Mouse (Mus musculus) lung, embryonic 16.5 days (tissue): ENCODE data around the gene Trarg1. TPM values are rescaled to one million over a fixed set of nuclear protein-coding genes. Genes with fewer than 3 reads are reported as not detected.

Experiments used
- ATAC-seq: fragments of 200-750 bp; cut with Nextera tagmentation; 2 replicates; pipeline ENCODE4 v1.8.0; 2017; ENCODE audit warnings: low read depth, mild to moderate bottlenecking, moderate library complexity
- H3K27ac ChIP-seq: fragments of 300-500 bp; sonication (generic); 2 replicates; pipeline ENCODE4 v1.5.1; 2014; ENCODE audit warnings: mild to moderate bottlenecking, control low read depth, low read length
- H3K27me3 ChIP-seq: fragments of 300-500 bp; sonication (generic); 2 replicates; pipeline ENCODE4 v1.6.1; 2014; ENCODE audit warnings: low read depth, low read length, mixed read lengths; ENCODE audit not compliant: control insufficient read depth, insufficient read depth
- H3K36me3 ChIP-seq: fragments of 300-500 bp; sonication (generic); 2 replicates; pipeline ENCODE4 v1.6.1; 2014; ENCODE audit warnings: low read length; ENCODE audit not compliant: control insufficient read depth, insufficient read depth
- H3K4me1 ChIP-seq: fragments of 300-500 bp; sonication (generic); replicated peaks from 2 replicates; pipeline ENCODE4 v1.6.1; 2014; ENCODE audit warnings: low read length, mixed read lengths; ENCODE audit not compliant: control insufficient read depth, insufficient read depth
- H3K4me2 ChIP-seq: fragments of 300-500 bp; sonication (generic); 2 replicates; pipeline ENCODE4 v1.6.1; 2014; ENCODE audit warnings: low read depth, low read length, control low read depth
- H3K4me3 ChIP-seq: fragments of 300-500 bp; sonication (generic); 2 replicates; pipeline ENCODE4 v1.5.1; 2014; ENCODE audit warnings: mild to moderate bottlenecking, low read length, control low read depth
- H3K9ac ChIP-seq: fragments of 300-500 bp; sonication (generic); 2 replicates; pipeline ENCODE4 v1.6.1; 2014; ENCODE audit warnings: low read length, control low read depth
- H3K9me3 ChIP-seq: fragments of 300-500 bp; sonication (generic); 2 replicates; pipeline ENCODE4 v1.6.1; 2016; ENCODE audit warnings: low read length; ENCODE audit not compliant: control insufficient read depth
- WGBS: fragments of 180-500 bp; shearing (Covaris S2); extraction: QIAGEN DNeasy Blood & Tissue Kit; methylation state at CpG from one replicate; pipeline ENCODE4 v1.1.7; 2014; 5-methylcytosine and 5-hydroxymethylcytosine counted together
- polyA plus RNA-seq: library from polyadenylated mRNA; unstranded; fragments of >200 nt; fragmentation: Nextera tagmentation; extraction: Ambion mirVana; gene quantifications from 2 replicates; pipeline ENCODE4 v1.2.1, GENCODE M21; 2015

Gene Trarg1
- polyA plus RNA-seq, 1 experiment from 2014 or later: 1.2 TPM

GRCm38 (mm10) chr11:76647500-76647899 lies 32.1 kb upstream of the Trarg1 start:
- Histone ChIP-seq H3K4me3 (no peak overlapping the region), H3K9ac (no peak overlapping the region), H3K9me3 (no peaks in the 10 kb centered on the region), H3K27me3 (peaks cover 3% of the 10 kb centered on the region; the same call in 1 of the 2 replicates), H3K4me2 (peak overlapping the region; percentile 39), H3K27ac (no peak overlapping the region), H3K4me1 (peaks cover 8% of the 10 kb centered on the region), H3K36me3 (no peaks in the 10 kb centered on the region)
- 7% methylated on average over 9 of the region's 9 CpGs for WGBS
- ATAC-seq: no peak

GRCm38 (mm10) chr11:76650862-76651560 lies 28.6 kb upstream of the Trarg1 start:
- H3K4me2 ChIP-seq: no peak overlapping the region
- H3K27ac ChIP-seq: no peak overlapping the region
- H3K9ac ChIP-seq: no peak overlapping the region
- H3K27me3 ChIP-seq: no peaks in the 10 kb centered on the region
- ATAC-seq: no peak
- H3K4me1 ChIP-seq: peaks cover 6% of the 10 kb centered on the region; the same call in 1 of the 2 replicates
- H3K9me3 ChIP-seq: no peaks in the 10 kb centered on the region
- H3K36me3 ChIP-seq: no peaks in the 10 kb centered on the region
- no peak overlapping the region for H3K4me3 ChIP-seq
- 51% methylated on average over 11 of the region's 14 CpGs for WGBS

GRCm38 (mm10) chr11:76652838-76653334 lies 26.7 kb upstream of the Trarg1 start:
- no peaks in the 10 kb centered on the region for H3K4me1 ChIP-seq
- H3K4me3 ChIP-seq: no peak overlapping the region
- H3K27ac ChIP-seq: no peak overlapping the region
- no peak overlapping the region for H3K9ac ChIP-seq
- no peaks in the 10 kb centered on the region for H3K9me3 ChIP-seq
- WGBS: 42% methylated on average over 3 of the region's 3 CpGs
- no peaks in the 10 kb centered on the region for H3K36me3 ChIP-seq
- no peak for ATAC-seq
- H3K4me2 ChIP-seq: no peak overlapping the region
- H3K27me3 ChIP-seq: no peaks in the 10 kb centered on the region

- no peak for ATAC-seq
- Histone ChIP-seq H3K4me1 (no peaks in the 10 kb centered on the region), H3K4me3 (peak overlapping the region; percentile 34), H3K27me3 (no peaks in the 10 kb centered on the region), H3K27ac (no peak overlapping the region), H3K9me3 (no peaks in the 10 kb centered on the region), H3K36me3 (no peaks in the 10 kb centered on the region), H3K4me2 (peak overlapping the region; percentile 54), H3K9ac (peak overlapping the region; percentile 54; the same call in 1 of the 2 replicates)
- WGBS: 3% methylated on average over 10 of the region's 10 CpGs
Observed at GRCm38 (mm10) chr11:76655106-76655505, 24.5 kb upstream of the Trarg1 start.

DNA sequence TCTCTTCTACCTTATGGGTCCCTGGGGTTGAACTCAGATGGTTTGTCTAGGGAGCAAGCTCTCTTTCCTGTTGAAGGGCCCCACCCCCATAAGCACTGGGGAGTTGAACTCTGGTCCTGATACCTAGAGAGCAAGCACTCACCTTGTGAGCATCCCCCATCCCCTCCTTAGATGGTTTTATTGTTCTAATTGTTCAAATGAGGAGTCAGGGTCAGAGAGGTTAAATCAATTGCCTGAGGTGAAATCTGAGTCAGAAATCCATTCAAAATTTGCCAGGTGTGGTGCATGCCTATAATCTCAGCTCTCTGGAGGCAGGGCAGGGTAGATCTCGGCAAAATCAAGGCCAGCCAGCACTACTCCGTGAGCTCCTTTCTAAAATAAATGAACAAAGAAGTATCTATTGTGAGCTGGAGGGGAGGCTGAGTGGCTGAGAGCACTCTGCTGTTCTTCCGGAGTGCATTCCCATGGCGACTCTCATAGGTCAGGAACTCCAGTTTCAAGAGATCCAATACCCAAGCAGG lies 22.1 kb upstream of the Trarg1 start:
- Histone ChIP-seq H3K4me2 (no peak overlapping the region), H3K27me3 (no peaks in the 10 kb centered on the region), H3K4me3 (no peak overlapping the region), H3K36me3 (no peaks in the 10 kb centered on the region), H3K9me3 (no peaks in the 10 kb centered on the region), H3K4me1 (no peaks in the 10 kb centered on the region), H3K27ac (no peak overlapping the region), H3K9ac (no peak overlapping the region)
- ATAC-seq: no peak
- WGBS: 29% methylated on average over 4 of the region's 4 CpGs

DNA sequence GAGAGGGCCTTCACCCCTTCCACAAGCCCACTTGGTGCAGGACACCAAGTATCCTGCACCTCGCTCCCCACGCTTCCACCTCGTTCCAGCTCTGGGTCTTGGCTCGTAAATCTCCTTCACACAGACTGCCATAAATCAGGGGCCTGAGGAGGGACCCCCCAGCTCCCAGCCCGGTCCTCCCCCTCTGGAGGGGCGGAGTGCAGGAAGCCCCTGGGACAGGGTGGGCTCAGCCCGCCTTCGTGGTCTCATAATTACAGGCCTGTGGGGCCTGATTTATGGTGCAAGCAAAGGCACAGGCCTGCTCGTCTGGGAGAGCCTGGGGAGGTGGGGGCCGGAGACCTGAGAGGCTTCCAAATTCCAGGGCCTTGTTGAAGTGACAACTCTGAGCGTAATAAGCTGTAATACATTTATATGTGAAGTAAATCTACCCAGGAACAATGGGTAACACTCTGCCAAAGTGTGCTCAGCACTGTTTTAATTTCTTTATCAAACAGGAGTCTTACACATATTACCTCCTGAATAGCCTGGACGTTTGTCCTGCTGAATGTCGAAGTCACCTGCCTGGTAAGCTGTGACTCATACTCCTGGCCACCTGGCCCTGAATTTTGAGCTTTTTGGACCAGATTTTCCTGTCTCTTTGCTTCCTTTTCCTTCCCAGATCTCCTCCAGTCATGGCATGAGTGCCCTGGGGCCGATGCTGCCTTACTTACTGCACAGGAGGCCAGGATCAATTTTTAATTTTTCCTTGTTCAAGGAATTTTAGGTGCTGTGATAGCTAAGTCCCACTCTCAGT lies 20.3 kb upstream of the Trarg1 start:
- H3K4me3 ChIP-seq: no peak overlapping the region
- H3K9me3 ChIP-seq: no peaks in the 10 kb centered on the region
- WGBS: 43% methylated on average over 14 of the region's 14 CpGs
- H3K4me2 ChIP-seq: no peak overlapping the region
- ATAC-seq: no peak
- H3K36me3 ChIP-seq: no peaks in the 10 kb centered on the region
- no peak overlapping the region for H3K27ac ChIP-seq
- 0 out of 2 replicates have a peak, but pooled peaks cover under 1% of the 10 kb centered on the region for H3K27me3 ChIP-seq
- H3K9ac ChIP-seq: no peak overlapping the region
- H3K4me1 ChIP-seq: no peaks in the 10 kb centered on the region

DNA sequence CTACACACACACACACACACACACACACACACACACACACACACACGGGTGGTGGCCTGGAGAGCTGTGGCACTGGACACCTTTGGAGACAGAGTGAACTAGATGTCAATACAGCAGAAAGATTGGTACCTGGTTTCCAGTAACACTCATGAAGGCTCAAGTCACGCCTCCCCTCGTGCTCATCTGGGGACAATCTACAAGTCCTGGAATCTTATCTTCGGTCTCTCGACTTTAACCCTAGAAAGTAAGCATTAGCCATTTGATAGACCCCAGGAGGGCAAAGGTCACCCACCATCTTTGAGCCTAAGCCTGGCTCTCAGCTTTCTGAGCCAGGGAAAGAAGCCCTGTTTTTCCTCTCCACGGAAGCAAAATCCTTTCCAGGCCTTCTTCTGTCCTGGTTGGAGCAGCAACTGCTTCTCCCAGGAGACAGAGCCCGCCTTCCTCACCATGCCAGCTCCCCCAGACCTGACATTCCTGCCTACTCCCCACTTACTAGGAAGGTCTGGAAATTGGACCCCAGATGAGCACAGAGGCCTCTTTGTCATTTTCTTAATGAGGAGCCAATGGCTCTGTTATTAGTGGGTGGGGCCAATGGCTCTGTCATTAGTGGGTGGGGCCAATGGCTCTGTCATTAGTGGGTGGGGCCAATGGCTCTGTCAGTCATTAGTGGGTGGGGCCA lies 17.7 kb upstream of the Trarg1 start:
- no peak overlapping the region for H3K4me3 ChIP-seq
- H3K4me1 ChIP-seq: no peaks in the 10 kb centered on the region
- WGBS: 46% methylated on average over 7 of the region's 7 CpGs
- H3K4me2 ChIP-seq: no peak overlapping the region
- H3K27ac ChIP-seq: no peak overlapping the region
- no peak for ATAC-seq
- no peak overlapping the region for H3K9ac ChIP-seq
- no peaks in the 10 kb centered on the region for H3K9me3 ChIP-seq
- no peaks in the 10 kb centered on the region for H3K36me3 ChIP-seq
- peaks cover 21% of the 10 kb centered on the region for H3K27me3 ChIP-seq

- Histone ChIP-seq H3K9ac (peak overlapping the region; percentile 1; the same call in 1 of the 2 replicates), H3K9me3 (no peaks in the 10 kb centered on the region), H3K27me3 (peaks cover 33% of the 10 kb centered on the region), H3K4me3 (peak overlapping the region; percentile 33), H3K4me1 (no peaks in the 10 kb centered on the region), H3K4me2 (peak overlapping the region; percentile 54), H3K27ac (no peak overlapping the region), H3K36me3 (no peaks in the 10 kb centered on the region)
- no peak for ATAC-seq
- WGBS: 9% methylated on average over 35 of the region's 35 CpGs
Observed at GRCm38 (mm10) chr11:76666002-76666649, 13.5 kb upstream of the Trarg1 start.
